Mouse (Mus musculus) spleen, adult 2 months (tissue): ENCODE data around the gene Rassf1.

Experiments
- CTCF ChIP-seq: fragments of 200-500 bp; IDR thresholded peaks from 2 replicates; pipeline ENCODE4 v1.5.1; 2011; ENCODE audit warnings: mild to moderate bottlenecking, inconsistent platforms; ENCODE audit not compliant: insufficient read depth, insufficient read length, insufficient replicate concordance; ENCODE audit errors: extremely low read depth
- POLR2A ChIP-seq: fragments of 200-500 bp; IDR thresholded peaks from 2 replicates; pipeline ENCODE4 v1.6.1; 2011; ENCODE audit warnings: low read depth, low read length, inconsistent platforms

DNA sequence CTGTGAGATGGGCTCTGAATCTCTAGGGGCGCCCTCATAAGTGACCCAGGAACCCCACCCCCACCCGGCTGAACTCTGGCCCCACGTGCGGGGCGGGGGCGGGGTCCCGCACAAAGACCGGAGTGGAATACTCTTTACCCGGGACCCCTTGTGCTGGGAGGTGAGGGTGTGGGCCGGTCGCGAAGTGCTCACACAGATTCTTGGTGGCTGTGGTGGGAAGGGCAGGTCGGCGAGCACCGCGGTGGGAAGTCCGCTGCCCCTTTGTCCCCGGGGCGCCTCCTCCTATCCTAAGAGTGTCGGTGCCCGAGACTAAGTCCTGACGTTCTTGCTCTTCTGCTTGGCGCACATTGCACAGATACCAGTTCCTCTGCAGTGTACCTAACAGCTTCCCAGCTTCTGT is 17.9 kb downstream of the Rassf1 start:
- TF ChIP-seq CTCF = no peak
- no peak for TF ChIP-seq POLR2A
